Mouse (Mus musculus): ENCODE measurements around the gene Robo2.

Gene Robo2

GRCm38 (mm10) chr16:74321666-74322371, 89.8 kb downstream of the Robo2 start:
- DNase-seq: no peak

DNA sequence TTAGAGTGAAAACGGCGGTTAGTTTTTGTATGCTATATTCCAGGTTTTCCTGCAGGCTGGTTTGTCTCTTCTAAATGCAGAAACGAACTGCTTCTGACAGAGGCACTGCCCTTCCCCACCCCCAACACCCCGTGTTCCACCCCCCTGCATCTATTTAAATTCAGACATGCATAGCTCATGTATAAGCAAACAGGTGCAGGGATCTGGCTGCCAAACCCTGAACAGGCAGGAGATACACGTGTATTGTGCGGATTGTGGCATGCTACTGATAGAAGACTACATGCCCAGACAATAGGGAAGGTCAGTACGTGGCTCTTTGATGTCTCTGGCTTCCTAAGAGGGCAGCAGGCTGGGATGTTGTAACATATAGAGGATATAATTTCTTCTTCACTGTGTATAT, 95.5 kb downstream of the Robo2 start:
- DNase-seq: no peak

GRCm38 (mm10) chr16:74313222-74313621, 98.4 kb downstream of the Robo2 start:
- no peak for DNase-seq

DNA sequence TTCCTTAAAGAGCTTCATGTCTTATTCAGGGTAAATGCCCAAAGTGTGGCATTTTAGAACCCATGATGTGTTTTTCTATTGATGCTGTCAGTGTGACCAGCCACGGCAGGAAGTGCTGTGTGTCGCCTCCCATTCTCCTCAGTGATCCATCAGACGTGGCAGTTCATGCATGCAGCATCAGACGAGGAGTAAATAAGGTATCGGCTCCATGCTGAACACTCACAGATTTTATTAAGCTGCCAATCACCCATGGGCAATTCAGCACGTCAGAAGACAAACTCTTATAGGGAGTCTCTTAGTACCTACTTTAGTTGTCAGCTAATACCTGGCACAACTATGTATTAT, 104.1 kb downstream of the Robo2 start:
- no peak for DNase-seq

- DNase-seq: no peak
Observed at GRCm38 (mm10) chr16:74306876-74307542, 104.6 kb downstream of the Robo2 start.

DNA sequence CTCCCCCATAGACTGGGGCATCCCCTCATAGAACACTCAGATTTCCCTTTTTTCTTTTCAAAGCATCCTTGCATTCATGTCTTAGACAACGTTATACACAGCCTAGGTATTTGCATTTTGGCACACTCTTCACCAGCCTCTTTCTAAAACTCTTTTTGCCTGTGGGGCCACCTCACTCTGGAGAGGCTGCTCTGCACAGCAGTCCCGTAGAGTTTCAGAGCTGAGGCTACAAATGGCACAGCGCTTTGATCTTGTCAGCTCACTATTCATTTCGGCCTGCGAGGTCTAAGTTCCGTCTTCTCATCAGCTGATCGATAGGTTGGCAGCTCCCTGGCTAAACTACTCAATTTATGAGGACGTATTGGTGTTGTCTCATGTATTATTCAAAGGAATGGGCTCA, 123.7 kb downstream of the Robo2 start:
- DNase-seq: no peak

DNA sequence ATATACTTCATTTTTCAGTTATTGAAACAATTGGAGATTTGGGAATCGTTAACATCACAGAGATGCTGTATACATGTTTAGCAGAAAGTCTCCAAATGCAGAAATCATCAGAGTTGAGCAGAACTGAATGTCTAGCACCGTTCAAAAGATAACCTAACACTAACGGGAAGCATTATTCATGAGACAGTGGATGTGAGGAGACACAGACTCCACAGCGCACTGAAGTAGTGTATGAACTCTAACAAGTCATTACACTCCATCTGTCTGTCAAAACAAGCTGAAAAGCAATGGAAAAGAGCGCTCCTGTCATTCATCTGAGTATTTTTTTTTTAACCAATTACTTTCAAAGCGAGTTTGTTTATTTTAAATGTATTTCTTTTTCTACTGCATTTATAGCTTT, 129.1 kb downstream of the Robo2 start:
- DNase-seq: no peak

DNA sequence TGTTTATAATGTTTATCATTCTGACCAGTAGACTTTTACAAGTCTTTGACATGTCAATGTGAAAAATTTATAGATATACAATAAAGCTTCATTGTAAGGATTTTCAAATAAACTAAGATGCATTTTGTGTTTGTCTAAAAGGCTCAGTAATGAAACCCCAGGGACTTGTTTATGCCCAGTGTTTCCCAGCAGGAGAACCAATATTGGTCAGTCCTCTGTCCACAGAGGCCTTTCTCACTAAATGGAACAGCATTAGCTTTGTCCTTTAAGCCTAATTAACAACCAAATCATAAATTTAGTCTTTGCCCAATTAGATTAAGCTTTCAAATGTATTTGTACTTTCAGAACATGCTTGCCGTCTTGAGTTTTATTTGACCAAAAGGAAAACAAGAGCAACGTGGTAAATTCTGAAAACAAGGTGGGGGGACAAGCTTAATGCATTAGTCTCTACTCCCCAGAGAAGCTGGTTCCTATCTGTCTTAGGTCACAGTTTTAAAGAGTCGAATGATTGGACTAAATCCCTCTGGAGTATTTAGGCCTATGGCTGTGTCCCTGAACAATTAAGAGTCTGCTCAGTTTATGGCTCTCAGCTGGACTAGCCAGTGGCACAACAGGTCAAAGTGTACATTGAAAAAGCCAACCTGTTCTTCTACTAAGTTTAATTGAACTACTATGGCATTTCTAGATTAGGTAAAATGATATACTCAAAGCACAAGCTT, 134.6 kb downstream of the Robo2 start:
- no peak for DNase-seq

DNA sequence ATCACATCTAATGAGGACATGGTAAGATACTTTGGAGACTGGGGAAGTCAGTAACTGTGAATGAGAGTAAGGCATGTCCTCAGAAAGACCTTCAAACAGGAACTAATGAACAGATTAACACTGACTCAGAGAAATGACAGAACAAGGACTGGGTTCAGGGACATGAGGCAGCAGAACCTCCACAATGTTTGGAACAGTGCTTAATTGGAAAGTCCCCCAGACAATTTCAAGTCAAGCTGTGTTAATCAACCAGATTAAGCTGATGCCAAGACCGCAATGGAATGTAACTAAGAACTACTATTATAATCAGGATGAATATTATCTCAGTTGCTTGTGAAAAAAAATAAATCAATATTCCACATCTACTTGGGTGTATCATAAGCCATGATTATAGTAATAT, 137.0 kb downstream of the Robo2 start:
- DNase-seq: no peak

- DNase-seq: no peak
Observed at GRCm38 (mm10) chr16:74272993-74273392, 138.6 kb downstream of the Robo2 start.

- peak; percentile 55 for DNase-seq
Observed at GRCm38 (mm10) chr16:74258241-74258640, 153.4 kb downstream of the Robo2 start.

DNA sequence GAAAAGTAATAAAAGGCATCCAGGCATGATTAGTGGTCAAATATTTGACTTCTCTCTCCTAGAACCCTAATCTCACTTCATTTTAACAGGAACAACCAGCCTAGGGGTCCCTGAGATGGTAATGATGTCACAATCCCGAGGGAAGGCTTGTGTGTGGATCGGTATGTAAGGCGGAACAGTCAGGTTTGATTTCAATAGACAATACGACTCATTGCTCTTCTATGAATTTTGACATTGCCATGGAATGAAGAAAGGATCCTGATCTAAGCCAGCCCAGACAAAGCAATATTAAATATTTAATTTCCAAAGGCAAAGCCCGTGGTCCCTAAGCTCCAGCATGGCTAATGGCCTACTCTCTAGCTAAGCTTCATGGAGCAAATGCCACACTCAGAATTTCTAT, 167.2 kb downstream of the Robo2 start:
- no peak for DNase-seq

DNA sequence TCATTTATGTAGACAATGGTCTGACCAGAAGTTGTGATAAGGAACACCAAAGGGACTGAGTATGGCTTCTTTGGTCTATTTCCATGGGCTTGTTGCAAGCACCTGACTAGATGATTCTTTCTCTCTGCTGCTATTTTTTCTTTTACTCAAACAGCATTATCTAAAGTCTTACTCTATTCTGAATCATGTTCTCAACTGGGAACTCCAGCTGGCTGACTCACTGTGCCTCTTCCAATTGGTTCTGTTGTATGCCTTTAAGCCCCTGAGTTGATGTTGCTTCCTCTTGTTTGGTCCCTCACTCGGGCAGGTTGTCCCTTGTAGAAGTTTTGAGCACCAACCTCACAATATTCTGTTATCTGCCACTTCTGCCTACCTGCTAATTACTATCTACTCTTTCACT, 170.1 kb downstream of the Robo2 start:
- DNase-seq: no peak

GRCm38 (mm10) chr16:74237411-74237930, 174.2 kb downstream of the Robo2 start:
- no peak for DNase-seq

DNA sequence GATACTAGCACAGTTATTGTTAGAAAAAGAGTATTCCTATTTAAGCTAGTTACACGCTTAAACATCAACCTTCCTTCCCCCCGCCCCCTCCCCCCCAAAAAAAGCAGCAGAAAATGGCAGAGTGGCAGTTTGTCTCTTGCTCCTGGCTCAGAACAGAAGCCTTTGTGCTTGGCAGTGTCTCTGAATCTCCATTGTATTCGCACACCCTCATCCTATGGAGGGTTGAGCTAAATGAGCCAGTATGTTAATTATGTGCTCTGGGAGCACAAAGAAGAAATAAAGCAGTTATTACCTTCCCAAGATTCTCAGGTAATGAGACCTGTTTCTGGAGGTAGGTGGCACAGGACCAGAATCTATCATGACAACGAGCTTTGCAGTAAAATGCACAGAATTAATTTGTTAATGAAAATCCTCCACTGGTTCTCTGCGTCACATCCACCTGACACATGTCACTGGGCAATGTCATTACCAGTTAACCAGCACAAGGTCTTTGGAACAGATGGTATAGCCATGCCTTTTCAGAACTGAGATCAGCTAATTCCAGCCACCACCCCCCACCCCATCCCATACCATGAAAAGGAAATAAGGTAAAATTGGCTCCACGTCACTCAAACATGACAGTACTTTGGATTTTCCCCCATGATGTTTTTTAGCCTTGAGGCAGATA, 177.1 kb downstream of the Robo2 start:
- DNase-seq: no peak

GRCm38 (mm10) chr16:74233596-74233995, 178.0 kb downstream of the Robo2 start:
- no peak for DNase-seq

GRCm38 (mm10) chr16:74227285-74227684, 184.3 kb downstream of the Robo2 start:
- no peak for DNase-seq

DNA sequence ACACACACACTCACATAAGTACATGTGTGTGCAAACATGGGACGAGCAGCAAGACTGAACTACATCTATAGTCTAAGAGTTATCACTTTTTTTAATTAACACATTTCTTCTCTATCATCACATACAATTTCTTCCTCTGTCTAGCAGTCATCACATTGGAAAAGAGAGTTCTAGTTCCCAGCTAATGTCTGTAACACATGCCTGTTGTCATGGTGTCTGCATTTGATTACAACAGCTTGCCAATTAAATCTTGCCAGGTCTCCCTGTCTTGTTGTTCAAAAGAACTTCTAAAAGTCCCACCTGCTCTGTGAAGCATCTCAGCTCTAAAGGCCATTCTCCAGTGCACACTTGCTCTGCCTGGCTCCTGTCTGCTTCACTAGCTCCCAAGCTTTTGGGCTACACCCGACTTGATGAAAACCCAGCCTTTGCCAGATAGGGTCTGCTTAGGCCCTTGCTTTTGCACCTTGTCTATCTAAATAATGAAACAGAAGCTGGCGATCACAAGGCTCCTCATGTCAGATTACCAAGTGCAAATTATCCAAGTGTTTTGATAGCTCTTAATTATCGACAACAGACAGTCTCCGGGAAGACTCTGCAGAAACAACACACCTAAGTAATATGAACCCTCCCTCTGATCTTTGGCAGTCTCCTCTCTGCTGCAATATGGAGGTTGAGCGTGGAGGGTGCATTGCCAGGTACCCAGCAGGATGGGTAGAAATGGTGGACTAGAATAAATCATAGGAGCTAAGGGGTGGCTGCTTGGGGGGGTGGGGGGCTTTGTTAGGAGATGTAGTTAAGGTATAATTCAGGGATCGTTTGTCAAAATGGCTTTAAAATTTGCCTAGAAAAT, 186.0 kb downstream of the Robo2 start:
- DNase-seq: no peak

GRCm38 (mm10) chr16:74222501-74222900, 189.1 kb downstream of the Robo2 start:
- no peak for DNase-seq

DNA sequence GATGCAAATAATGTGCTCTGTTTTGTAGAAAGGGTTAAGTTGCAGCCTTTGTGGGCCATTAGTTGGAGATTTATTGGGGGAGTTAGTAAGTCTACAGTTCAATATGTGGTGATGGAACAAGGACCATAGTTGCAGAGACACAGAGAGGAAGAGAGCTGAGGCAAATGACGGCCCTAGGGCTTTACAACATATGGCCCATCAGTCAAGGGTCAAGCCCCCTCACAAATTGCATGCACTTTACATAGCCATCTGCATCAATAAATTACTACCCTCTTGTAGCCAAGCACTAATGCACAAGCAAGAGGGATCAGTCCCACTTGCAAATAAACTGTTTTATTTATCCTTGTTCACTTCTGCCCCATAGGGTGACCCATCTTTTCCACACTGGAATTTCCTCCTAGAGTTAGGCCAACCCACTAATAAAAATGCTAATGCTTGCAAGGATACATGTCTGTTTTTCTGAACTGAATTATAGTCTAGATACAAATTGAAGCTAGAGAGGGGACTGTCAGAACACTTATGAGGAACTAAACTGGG, 194.7 kb downstream of the Robo2 start:
- DNase-seq: no peak

DNA sequence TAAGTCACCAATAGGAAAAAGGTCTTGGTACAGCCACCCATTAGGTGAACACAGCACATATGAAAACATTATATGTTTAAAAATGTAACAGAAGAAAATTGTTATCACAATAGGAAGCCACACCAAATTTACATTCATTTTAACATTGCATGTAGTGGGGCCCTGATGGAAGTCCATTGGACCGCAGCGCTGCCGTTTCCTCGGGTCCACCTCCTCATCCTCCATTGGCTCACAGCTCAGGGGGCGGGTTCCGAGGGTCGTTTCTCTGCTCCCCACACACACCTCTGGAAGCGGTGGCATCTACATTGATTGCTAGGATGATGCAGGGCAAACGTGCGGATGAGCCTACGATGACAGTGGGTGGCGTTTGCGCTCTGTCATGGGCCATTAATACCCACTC, 195.8 kb downstream of the Robo2 start:
- DNase-seq: no peak

GRCm38 (mm10) chr16:74200705-74201104, 210.9 kb downstream of the Robo2 start:
- no peak for DNase-seq
